Mouse (Mus musculus) brown adipose tissue, adult 24 weeks (tissue): ENCODE data around the gene Ttc13. TPM values are rescaled to one million over a fixed set of nuclear protein-coding genes. Genes with fewer than 3 reads are reported as not detected.
A peak's percentile ranks its signal among the peaks of the same experiment; 100 is the strongest.

Experiments
- H3K27ac ChIP-seq: fragments of 200-500 bp; replicated peaks from 2 replicates; pipeline ENCODE4 v1.5.1; 2012; ENCODE audit warnings: low read depth, mild to moderate bottlenecking, low read length
- H3K4me1 ChIP-seq: fragments of 200-500 bp; 2 replicates; pipeline ENCODE4 v1.6.1; 2012; ENCODE audit warnings: low read length, mixed read lengths; ENCODE audit not compliant: control insufficient read depth, insufficient read depth, insufficient read length
- H3K4me3 ChIP-seq: fragments of 200-500 bp; 2 replicates; pipeline ENCODE4 v1.5.1; 2012; ENCODE audit warnings: low read depth, mild to moderate bottlenecking, low read length, moderate library complexity; ENCODE audit not compliant: insufficient read depth
- polyA plus RNA-seq: library from polyadenylated mRNA; stranded (reverse); fragments of >200 nt; gene quantifications from 2 replicates; pipeline ENCODE4 v1.2.4, GENCODE M21; 2012; ENCODE audit not compliant: missing spikeins, insufficient read depth, insufficient read length

Ttc13 gene
- polyA plus RNA-seq, 1 experiment, result 18.6 TPM

- H3K27ac ChIP-seq, result no peak overlapping the region
- no peak overlapping the region for H3K4me3 ChIP-seq
Measured at GRCm38 (mm10) chr8:124681792-124682157, 40.0 kb downstream of the Ttc13 start.

GRCm38 (mm10) chr8:124681077-124681791 lies 40.5 kb downstream of the Ttc13 start:
- H3K4me1 ChIP-seq, result no peaks in the 10 kb centered on the region
- H3K27ac ChIP-seq, result no peak overlapping the region
- no peak overlapping the region for H3K4me3 ChIP-seq

More at GRCm38 (mm10) chr8:124681792-124682157, 40.0 kb downstream of the Ttc13 start:
- no peaks in the 10 kb centered on the region for H3K4me1 ChIP-seq

- Histone ChIP-seq H3K4me1 (no peaks in the 10 kb centered on the region), H3K4me3 (no peak overlapping the region), H3K27ac (no peak overlapping the region)
Measured at GRCm38 (mm10) chr8:124678246-124678645, 43.5 kb downstream of the Ttc13 start.

- Histone ChIP-seq H3K4me3 (no peak overlapping the region), H3K27ac (no peak overlapping the region), H3K4me1 (no peaks in the 10 kb centered on the region)
Measured at GRCm38 (mm10) chr8:124677486-124677885, 44.3 kb downstream of the Ttc13 start.

- Histone ChIP-seq H3K4me3 (no peak overlapping the region), H3K27ac (no peak overlapping the region), H3K4me1 (no peaks in the 10 kb centered on the region)
Measured at GRCm38 (mm10) chr8:124677078-124677477, 44.7 kb downstream of the Ttc13 start.

GRCm38 (mm10) chr8:124676661-124677060 lies 45.1 kb downstream of the Ttc13 start:
- Histone ChIP-seq H3K27ac (no peak overlapping the region), H3K4me1 (no peaks in the 10 kb centered on the region), H3K4me3 (no peak overlapping the region)

- Histone ChIP-seq H3K27ac (no peak overlapping the region), H3K4me3 (no peak overlapping the region), H3K4me1 (no peaks in the 10 kb centered on the region)
Measured at GRCm38 (mm10) chr8:124672345-124672744, 49.4 kb downstream of the Ttc13 start.

- Histone ChIP-seq H3K27ac (no peak overlapping the region), H3K4me1 (no peaks in the 10 kb centered on the region), H3K4me3 (no peak overlapping the region)
Measured at GRCm38 (mm10) chr8:124668798-124669197, 53.0 kb downstream of the Ttc13 start.

GRCm38 (mm10) chr8:124664414-124664813 lies 57.4 kb downstream of the Ttc13 start:
- Histone ChIP-seq H3K4me1 (peaks cover 9% of the 10 kb centered on the region), H3K27ac (no peak overlapping the region), H3K4me3 (no peak overlapping the region)

- H3K27ac ChIP-seq, result no peak overlapping the region
- peak overlapping the region; percentile 88; the same call in 1 of the 2 replicates for H3K4me3 ChIP-seq
- H3K4me1 ChIP-seq, result peaks cover 9% of the 10 kb centered on the region
Measured at GRCm38 (mm10) chr8:124663874-124664230, 57.9 kb downstream of the Ttc13 start.

GRCm38 (mm10) chr8:124663112-124663873 lies 58.5 kb downstream of the Ttc13 start, which contains the start of gene 2310022B05Rik:
2310022B05Rik (minus strand) TSS chr8:124663369.
- Histone ChIP-seq H3K27ac (no peak within 1 kb of the TSS), H3K4me1 (peaks cover 9% of the 10 kb centered on the region), H3K4me3 (peak within 1 kb of the TSS; percentile 88)

- Histone ChIP-seq H3K4me3 (peak overlapping the region; percentile 88), H3K4me1 (peaks cover 9% of the 10 kb centered on the region), H3K27ac (no peak overlapping the region)
Measured at GRCm38 (mm10) chr8:124662446-124663111, 59.2 kb downstream of the Ttc13 start.

- peaks cover 9% of the 10 kb centered on the region for H3K4me1 ChIP-seq
- H3K4me3 ChIP-seq, result peak overlapping the region; percentile 88
- H3K27ac ChIP-seq, result no peak overlapping the region
Measured at GRCm38 (mm10) chr8:124661781-124662180, 60.0 kb downstream of the Ttc13 start.

GRCm38 (mm10) chr8:124658415-124658814 lies 63.4 kb downstream of the Ttc13 start:
- Histone ChIP-seq H3K4me1 (peaks cover 9% of the 10 kb centered on the region), H3K27ac (no peak overlapping the region), H3K4me3 (no peak overlapping the region)

- Histone ChIP-seq H3K4me1 (peaks cover 9% of the 10 kb centered on the region), H3K27ac (no peak overlapping the region), H3K4me3 (no peak overlapping the region)
Measured at GRCm38 (mm10) chr8:124657961-124658360, 63.8 kb downstream of the Ttc13 start.
